Mouse (Mus musculus): ENCODE measurements around the gene Olfr640. TPM values are rescaled to one million over a fixed set of nuclear protein-coding genes. Genes with fewer than 3 reads are reported as not detected.

Gene Olfr640
- total RNA-seq (2014; rRNA removed) (0.11 TPM in 1 of 2 replicates, not detected in the other), polyA plus RNA-seq (2015; fragmentation: Nextera tagmentation; extraction: Ambion mirVana) (0.06 TPM in 1 of 2 replicates, not detected in the other)

DNA sequence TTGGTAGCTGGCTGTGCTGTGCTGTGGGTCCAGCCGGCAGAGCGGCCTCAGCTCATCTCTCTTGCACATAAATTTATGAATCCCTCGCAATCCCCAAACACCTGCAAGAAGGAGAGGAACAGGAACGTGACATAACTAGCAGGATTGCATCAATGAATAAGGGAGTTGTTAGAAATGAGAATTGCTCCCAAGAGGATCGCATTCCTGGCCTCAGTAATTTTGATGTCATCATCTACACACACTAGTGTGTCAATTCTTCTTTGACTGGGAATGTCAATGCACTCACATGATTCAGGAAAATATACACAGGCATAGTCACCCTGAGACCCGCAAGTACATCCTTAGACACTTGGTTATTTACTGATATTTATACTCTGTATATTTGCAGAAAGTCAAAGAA lies at the start of gene Olfr640:
Gene Olfr640, minus strand, starts transcription at position 101 of the 400 bp plus-strand sequence.
- no peak within 1 kb of the TSS for H3K27ac ChIP-seq (ENCODE audit: low read depth, low read length)
- no peaks in the 10 kb centered on the region for H3K4me1 ChIP-seq (ENCODE audit: insufficient read depth, low read length)
- DNase-seq (ENCODE audit: low spot score) (no peak), ATAC-seq (ENCODE audit: low FRiP score) (no peak)
- H3K4me3 ChIP-seq (ENCODE audit: low read depth, low read length) = no peak within 1 kb of the TSS
- TF ChIP-seq CTCF (IDR thresholded peaks at IDR 0.05) = no peak
- H3K4me2 ChIP-seq (ENCODE audit: low read depth, low read length, poor library complexity, severe bottlenecking) = no peak within 1 kb of the TSS
- no peaks in the 10 kb centered on the region for H3K9me3 ChIP-seq (ENCODE audit: low read length)
- WGBS = 79% methylated on average over 6 of the region's 6 CpGs
- no peaks in the 10 kb centered on the region for H3K27me3 ChIP-seq (ENCODE audit: insufficient read depth, low read length)
- no peak within 1 kb of the TSS for H3K9ac ChIP-seq (replicated peaks; ENCODE audit: low read length, poor library complexity, severe bottlenecking)
- no peaks in the 10 kb centered on the region for H3K36me3 ChIP-seq (ENCODE audit: insufficient read depth, low read length)

DNA sequence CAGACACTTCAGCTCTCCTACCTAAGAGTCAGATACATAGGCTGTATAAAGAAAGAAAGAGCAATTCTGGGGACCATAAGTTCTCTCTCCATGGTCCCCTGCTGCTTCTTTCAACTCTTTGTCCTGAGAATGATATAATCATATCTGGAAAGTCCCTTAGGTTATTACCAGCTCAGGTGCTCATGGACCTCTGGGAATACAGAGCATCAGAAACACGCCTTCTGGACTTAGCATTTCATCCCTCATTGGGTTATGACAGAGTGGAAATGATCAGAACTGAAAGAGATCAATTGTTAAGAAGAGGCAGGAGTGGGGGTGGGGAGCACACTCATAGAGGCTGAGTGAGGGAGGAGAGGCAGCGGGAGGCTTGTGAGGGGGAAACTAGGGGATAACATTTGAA lies 46.4 kb upstream of the Olfr640 start, which contains the start of gene Olfr644:
Gene Olfr644, minus strand, starts transcription at position 101 of the 400 bp plus-strand sequence.
- Histone ChIP-seq H3K4me1 (ENCODE audit: insufficient read depth, low read length) (no peaks in the 10 kb centered on the region), H3K27me3 (ENCODE audit: insufficient read depth, low read length) (no peaks in the 10 kb centered on the region), H3K36me3 (ENCODE audit: insufficient read depth, low read length) (no peaks in the 10 kb centered on the region), H3K4me3 (ENCODE audit: low read depth, low read length) (no peak within 1 kb of the TSS), H3K4me2 (ENCODE audit: low read depth, low read length, poor library complexity, severe bottlenecking) (no peak within 1 kb of the TSS), H3K9ac (replicated peaks; ENCODE audit: low read length, poor library complexity, severe bottlenecking) (no peak within 1 kb of the TSS), H3K9me3 (ENCODE audit: low read length) (no peaks in the 10 kb centered on the region), H3K27ac (ENCODE audit: low read depth, low read length) (no peak within 1 kb of the TSS)
- no peak for DNase-seq (ENCODE audit: low spot score)
- ATAC-seq (ENCODE audit: low FRiP score) = no peak
- no peak for TF ChIP-seq CTCF (IDR thresholded peaks at IDR 0.05)
- WGBS = 67% methylated on average over 2 of the region's 2 CpGs

DNA sequence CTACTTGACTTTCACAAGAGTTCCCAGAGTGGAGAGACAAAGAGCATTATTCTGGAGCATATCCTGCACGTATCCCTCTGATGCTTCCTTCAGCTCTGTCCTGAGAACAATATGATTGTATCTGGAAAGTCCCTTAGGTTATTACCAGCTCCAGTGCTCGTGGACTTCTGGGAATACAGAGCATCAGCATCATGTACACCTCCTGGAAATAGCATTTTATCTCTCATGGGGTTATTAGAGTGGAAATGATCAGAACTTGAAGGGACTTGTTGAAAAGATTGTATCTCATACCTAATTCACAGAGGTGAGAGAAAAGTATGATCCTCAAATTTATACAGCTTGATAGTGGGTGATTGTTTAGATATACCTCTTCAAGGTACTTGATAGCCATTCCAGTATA lies 36.0 kb upstream of the Olfr640 start, which contains the start of gene 4930516K23Rik:
Gene 4930516K23Rik, minus strand, starts transcription at position 101 of the 400 bp plus-strand sequence.
- no peak for DNase-seq (ENCODE audit: low spot score)
- no peak within 1 kb of the TSS for H3K9ac ChIP-seq (replicated peaks; ENCODE audit: low read length, poor library complexity, severe bottlenecking)
- no peak within 1 kb of the TSS for H3K4me2 ChIP-seq (ENCODE audit: low read depth, low read length, poor library complexity, severe bottlenecking)
- TF ChIP-seq CTCF (IDR thresholded peaks at IDR 0.05) = no peak
- H3K36me3 ChIP-seq (ENCODE audit: insufficient read depth, low read length) = no peaks in the 10 kb centered on the region
- H3K4me1 ChIP-seq (ENCODE audit: insufficient read depth, low read length) = no peaks in the 10 kb centered on the region
- no peaks in the 10 kb centered on the region for H3K27me3 ChIP-seq (ENCODE audit: insufficient read depth, low read length)
- no peak for ATAC-seq (ENCODE audit: low FRiP score)
- H3K9me3 ChIP-seq (ENCODE audit: low read length) = no peaks in the 10 kb centered on the region
- 50% methylated on average over 2 of the region's 2 CpGs for WGBS
- H3K4me3 ChIP-seq (ENCODE audit: low read depth, low read length) = no peak within 1 kb of the TSS
- no peak within 1 kb of the TSS for H3K27ac ChIP-seq (ENCODE audit: low read depth, low read length)

DNA sequence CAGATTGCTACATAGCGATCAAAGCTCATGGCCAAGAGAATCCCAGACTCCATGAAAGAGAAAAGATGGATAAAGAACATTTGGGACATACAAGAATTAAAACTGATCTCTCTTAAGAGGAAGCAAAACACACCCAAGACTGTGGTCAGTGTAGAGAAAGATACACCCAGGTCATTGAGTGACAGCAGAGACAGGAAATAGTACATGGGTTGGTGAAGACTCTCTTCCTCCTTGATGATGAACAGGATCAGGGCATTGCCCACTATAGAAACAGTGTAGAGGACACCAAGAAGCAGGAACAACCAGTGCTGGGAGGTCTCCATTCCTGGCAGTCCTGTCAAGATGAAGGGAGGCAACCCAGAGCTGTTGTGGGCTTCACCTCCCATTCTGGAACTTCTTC lies 33.8 kb upstream of the Olfr640 start:
- no peaks in the 10 kb centered on the region for H3K4me1 ChIP-seq (ENCODE audit: insufficient read depth, low read length)
- no peaks in the 10 kb centered on the region for H3K36me3 ChIP-seq (ENCODE audit: insufficient read depth, low read length)
- WGBS = 88% methylated on average over 1 of the region's 1 CpGs
- ATAC-seq (ENCODE audit: low FRiP score) (no peak), DNase-seq (ENCODE audit: low spot score) (no peak)
- H3K27ac ChIP-seq (ENCODE audit: low read depth, low read length) = no peak overlapping the region
- H3K4me3 ChIP-seq (ENCODE audit: low read depth, low read length) = no peak overlapping the region
- H3K9me3 ChIP-seq (ENCODE audit: low read length) = no peaks in the 10 kb centered on the region
- TF ChIP-seq CTCF (IDR thresholded peaks at IDR 0.05) = no peak
- no peak overlapping the region for H3K4me2 ChIP-seq (ENCODE audit: low read depth, low read length, poor library complexity, severe bottlenecking)
- H3K27me3 ChIP-seq (ENCODE audit: insufficient read depth, low read length) = no peaks in the 10 kb centered on the region
- H3K9ac ChIP-seq (replicated peaks; ENCODE audit: low read length, poor library complexity, severe bottlenecking) = no peak overlapping the region

DNA sequence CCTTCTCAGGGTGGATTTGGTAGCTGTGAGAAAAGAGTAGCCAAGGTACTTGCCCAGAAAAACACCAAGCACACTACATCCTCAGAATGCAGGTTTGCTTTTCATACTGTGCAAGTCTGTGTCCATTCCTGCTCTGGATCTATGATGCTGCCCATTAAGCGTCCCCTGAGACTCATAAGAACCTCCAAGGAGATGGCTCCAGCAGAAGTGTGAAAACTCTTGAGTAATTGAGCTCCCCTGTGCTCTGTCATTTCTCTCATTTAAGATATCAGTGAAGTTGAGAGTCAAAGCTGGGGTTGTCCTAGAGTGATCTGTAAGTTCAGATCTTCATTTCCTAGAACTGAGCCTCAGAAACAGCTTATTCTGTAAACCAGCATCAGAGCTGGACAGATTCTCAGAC lies 27.2 kb upstream of the Olfr640 start, which contains the start of gene Olfr642:
Gene Olfr642, minus strand, starts transcription at position 101 of the 400 bp plus-strand sequence.
- Histone ChIP-seq H3K4me1 (ENCODE audit: insufficient read depth, low read length) (no peaks in the 10 kb centered on the region), H3K9ac (replicated peaks; ENCODE audit: low read length, poor library complexity, severe bottlenecking) (no peak within 1 kb of the TSS), H3K4me2 (ENCODE audit: low read depth, low read length, poor library complexity, severe bottlenecking) (no peak within 1 kb of the TSS), H3K36me3 (ENCODE audit: insufficient read depth, low read length) (no peaks in the 10 kb centered on the region), H3K27me3 (ENCODE audit: insufficient read depth, low read length) (no peaks in the 10 kb centered on the region), H3K27ac (ENCODE audit: low read depth, low read length) (no peak within 1 kb of the TSS), H3K9me3 (ENCODE audit: low read length) (no peaks in the 10 kb centered on the region), H3K4me3 (ENCODE audit: low read depth, low read length) (no peak within 1 kb of the TSS)
- ATAC-seq (ENCODE audit: low FRiP score) = no peak
- WGBS = 71% methylated on average over 1 of the region's 1 CpGs
- no peak for DNase-seq (ENCODE audit: low spot score)
- TF ChIP-seq CTCF (IDR thresholded peaks at IDR 0.05) = no peak

DNA sequence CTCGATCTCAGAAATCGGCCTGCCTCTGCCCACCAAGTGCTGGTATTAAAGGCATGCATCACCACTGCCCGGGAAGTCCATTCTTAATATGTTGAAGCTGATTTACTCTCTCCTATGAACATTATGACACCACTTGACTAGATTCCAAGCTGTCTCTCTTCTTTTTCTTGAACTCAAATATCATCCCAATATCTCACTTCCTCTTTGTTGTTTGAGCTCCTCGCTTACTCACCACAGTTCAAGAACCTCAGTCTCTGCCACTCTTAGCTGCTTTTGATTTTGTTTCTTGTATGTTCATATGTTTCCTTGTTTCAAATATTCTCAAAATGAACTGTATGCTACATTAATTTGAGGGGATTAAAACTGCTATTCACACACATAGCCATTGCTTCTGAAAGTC lies 25.4 kb upstream of the Olfr640 start:
- Histone ChIP-seq H3K27me3 (ENCODE audit: insufficient read depth, low read length) (no peaks in the 10 kb centered on the region), H3K9ac (replicated peaks; ENCODE audit: low read length, poor library complexity, severe bottlenecking) (no peak overlapping the region), H3K27ac (ENCODE audit: low read depth, low read length) (no peak overlapping the region), H3K9me3 (ENCODE audit: low read length) (no peaks in the 10 kb centered on the region), H3K36me3 (ENCODE audit: insufficient read depth, low read length) (no peaks in the 10 kb centered on the region), H3K4me1 (ENCODE audit: insufficient read depth, low read length) (no peaks in the 10 kb centered on the region), H3K4me2 (ENCODE audit: low read depth, low read length, poor library complexity, severe bottlenecking) (no peak overlapping the region), H3K4me3 (ENCODE audit: low read depth, low read length) (no peak overlapping the region)
- WGBS = 92% methylated on average over 4 of the region's 4 CpGs
- no peak for ATAC-seq (ENCODE audit: low FRiP score)
- no peak for TF ChIP-seq CTCF (IDR thresholded peaks at IDR 0.05)
- DNase-seq (ENCODE audit: low spot score) = no peak

Data from midbrain, postnatal 0 days (tissue).